Mouse (Mus musculus): ENCODE measurements around the gene Clcn6.

Clcn6 gene

DNA sequence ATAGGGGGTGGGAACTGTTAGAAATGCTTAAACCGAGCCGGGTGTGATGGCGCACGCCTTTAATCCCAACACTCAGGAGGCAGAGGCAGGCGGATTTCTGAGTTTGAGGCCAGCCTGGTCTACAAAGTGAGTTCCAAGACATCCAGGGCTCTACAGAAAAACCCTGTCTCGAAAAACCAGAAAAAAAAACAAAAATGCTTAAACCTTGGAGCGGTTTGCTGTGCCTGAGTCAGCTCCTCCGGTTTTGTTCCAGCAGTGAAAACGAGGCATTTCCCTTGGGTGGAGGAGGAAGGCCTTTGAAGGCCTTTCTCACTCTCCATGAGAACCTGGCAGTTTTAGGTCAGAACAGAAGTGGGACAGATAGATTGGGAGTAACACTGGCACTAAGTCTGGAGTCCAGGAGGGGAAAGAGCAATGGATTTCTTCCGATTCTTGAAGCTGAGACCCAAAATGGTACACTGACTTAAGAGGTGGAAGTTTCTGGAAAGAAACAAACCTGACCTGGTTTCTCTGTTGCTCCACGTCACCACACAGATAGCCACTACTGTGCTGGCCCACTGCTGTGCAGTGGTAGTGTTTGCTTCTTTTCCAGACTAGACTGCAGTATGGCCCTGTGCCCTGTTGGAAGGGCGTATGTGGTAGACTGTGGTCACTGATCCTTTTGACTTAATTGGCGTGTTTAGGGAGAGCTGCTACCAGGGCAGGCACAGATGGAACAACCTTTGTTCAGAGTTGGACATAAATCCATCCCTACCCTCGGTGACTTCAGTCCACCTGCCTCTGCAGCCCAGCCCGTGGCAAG is 1.6 kb upstream of the Clcn6 start:
- DNase-seq (ENCODE audit: low read depth, low spot score): no peak

DNA sequence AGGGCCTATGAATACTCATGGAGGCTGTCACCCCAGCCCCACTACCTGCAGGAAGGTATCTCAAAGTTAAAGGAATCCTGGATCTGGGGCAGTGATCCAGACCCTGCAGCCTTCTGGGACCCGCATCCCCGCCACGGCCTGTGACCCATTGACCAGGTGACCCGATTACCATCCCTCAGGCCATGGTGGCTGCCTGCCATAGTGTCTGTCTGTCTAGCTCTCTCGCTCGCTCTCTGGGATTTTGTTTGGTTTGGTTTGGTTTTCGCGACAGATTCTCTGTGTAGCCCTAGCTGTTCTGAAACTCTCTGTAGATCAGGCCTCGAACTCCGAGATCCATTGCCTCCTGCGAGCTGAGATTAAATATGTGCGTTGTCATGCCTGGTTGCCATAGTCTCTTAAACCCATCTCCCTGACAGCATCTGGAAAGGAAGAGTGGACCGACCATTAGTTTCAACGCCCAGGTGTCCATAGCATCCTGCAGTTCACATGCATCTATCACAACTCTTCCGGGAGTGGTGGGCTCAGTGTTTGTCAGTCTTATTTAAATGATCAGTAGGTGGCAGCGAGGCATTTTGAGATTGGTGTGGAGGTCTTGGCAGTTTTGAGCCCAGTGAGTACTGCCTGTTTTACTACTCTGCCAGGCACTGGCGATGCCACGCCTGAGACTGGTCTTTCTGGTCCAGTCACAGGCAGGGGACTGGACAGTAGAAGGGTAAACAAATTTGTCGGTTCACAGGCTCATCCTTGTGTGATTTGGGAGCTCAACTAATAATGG is 820 bp upstream of the Clcn6 start:
- no peak for DNase-seq (ENCODE audit: low read depth, low spot score)

DNA sequence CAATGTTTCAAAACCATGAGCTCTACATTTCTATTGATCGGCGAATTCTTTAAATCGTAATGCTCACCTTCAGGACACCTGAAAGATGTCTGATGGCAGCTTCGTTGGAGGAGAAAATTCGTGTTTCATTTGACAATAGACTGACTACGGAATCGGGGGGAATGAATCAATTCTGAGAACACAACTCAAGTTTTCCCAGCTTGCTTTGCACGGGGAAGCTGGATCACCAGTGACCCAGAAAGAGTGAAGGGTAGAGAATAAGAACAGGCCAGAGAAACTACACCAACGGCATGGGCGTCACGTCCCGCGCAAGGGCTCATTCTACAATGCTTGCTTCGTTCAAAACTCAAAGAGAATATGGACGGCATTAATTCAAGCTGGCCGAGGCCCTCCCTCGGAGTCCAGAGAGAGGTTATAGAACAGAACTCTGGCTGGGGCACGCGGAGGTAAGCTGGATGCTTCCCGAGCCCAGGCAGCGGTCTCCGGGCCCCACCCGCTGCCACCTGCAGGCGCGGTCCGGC is 482 bp downstream of the Clcn6 start:
- no peak for DNase-seq (ENCODE audit: low read depth, low spot score)

DNA sequence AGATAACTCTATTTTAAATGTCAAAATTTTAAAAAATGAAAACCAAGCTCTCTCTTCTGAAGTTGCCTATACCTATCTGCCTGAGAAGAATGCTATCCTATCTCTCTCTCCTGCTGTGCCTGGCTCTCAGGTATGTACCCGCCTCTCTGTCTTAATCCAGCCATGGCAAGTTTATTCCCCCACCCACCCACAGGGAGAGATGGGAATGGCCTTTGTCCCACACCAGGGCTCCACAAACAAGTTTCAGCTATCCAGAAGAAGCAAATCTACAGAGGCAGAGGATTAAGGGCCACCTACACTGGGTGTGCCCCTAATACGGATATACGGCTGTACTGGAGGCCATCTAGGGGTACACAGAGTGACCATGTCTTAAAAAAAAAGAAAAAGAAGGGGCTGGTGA is 3.2 kb downstream of the Clcn6 start:
- DNase-seq (ENCODE audit: low read depth, low spot score): no peak

DNA sequence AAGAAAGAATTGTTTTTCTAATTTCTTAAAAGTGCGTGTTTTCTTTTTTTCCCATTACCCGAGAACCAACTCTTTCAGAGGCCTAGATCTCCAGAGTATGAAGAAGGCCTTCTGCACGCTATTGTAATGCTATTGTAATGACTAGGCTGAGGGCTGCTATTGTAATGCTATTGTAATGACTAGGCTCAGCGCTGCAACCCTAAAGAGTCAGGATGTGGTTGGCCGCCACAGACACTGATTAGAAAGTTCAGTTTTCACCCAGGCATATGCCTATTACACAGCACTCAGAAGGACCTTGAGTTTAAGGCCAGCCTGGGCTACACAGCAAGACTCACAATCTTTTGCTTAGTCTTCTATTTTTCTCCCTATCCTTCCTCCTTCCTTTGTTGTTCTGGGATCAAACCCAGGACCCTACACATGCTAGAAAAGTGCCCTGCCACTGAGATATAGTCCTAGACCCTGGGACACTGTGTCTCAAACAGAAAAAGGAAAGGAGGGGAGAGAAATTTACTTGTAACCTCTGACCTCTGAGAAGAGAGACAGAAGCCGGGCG is 4.7 kb downstream of the Clcn6 start:
- no peak for DNase-seq (ENCODE audit: low read depth, low spot score)

DNA sequence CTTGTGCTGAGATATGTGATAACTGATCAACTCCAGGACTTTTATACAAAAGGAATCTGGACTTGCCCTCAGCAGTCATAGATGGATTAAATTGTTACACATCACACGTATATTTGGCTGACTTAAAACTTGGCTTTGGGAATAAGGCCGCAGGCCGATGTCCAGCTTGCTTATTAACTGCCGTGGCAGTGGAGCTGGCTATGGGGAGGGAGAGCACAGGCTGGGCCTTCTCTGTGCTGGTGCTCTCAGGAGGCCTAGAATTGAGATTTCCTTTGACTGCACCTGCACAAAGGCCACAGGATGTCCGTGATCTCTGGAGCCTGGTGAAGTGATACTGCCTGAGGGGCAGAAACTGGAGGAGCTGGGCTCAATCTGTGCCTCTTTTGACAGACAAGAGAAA is 8.1 kb downstream of the Clcn6 start:
- no peak for DNase-seq (ENCODE audit: low read depth, low spot score)

DNA sequence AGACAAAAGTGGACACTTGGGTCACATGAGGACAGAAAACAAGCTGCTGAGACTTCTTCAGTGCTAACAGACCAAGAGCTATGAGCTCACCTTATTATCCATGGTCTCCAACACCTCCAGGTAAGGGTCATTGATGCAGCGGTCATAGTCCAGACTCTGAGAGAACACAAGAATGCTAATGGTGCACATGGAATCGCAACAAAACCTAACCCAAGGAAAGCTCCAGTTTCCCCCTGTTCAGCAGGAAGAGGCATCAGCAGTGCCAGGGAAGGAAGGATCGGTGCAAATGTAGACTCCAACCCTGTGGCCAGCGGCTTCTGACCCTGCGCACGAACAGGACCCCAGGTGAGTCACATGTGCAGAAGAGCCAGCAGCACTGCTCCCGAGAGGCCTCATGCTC is 9.3 kb downstream of the Clcn6 start:
- no peak for DNase-seq (ENCODE audit: low read depth, low spot score)

DNA sequence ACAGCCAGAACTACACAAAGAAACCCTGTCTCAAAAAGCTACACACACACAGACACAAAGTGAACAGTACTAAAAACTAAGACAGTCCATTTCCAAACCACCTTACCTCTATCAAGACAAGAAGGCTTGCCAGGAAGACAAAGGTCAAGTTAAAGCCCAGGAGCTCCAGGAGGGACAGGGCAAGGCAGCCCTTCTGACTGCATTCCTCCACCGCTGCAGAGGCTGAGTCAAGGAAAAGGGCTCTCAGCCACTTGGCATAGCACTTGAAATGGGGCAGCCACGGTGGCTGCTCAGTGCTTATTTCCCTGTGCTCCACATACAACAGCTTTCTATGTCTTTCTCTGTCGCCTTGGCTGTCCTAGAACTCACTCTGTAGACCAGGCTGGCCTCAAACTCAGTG is 14.6 kb downstream of the Clcn6 start:
- no peak for DNase-seq (ENCODE audit: low read depth, low spot score)

DNA sequence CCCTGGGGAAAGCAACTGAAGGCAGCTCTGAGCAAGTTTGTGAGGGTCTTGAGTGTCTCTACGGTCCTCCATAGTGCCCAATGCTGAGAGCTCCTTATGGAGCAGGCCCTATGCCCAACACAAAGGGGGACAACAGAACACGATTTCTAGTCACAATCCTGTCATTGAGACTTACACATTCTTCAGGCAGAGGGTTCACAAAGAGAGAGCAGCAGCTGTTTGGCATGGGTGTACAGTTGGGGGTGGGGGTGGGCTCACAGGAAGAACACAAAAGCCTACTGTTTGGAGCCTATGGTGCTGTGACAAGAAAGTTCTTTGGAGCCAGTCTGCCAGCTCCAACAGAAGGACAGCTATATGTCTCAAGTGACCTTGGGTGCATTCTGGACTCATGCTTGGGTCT is 20.2 kb downstream of the Clcn6 start:
- no peak for DNase-seq (ENCODE audit: low read depth, low spot score)

DNA sequence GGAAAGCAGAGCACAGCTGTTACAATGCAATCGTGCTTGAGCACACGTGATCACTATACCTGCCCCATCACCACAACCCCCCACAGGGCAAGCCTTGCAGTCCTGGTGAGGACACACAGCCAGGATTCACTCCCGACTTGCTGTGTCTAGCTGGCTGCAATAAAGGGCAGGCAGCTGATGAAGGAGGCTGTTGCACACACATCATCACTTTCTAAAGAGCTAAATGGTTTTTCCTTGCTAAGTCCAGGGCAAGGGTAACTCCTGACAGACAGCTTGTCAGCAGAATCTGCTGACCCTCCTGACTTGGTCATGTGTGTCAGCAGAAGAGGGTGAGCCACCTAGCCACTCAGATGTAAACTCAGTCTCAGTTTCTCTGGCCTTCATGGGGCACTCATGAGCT is 21.6 kb downstream of the Clcn6 start:
- no peak for DNase-seq (ENCODE audit: low read depth, low spot score)

DNA sequence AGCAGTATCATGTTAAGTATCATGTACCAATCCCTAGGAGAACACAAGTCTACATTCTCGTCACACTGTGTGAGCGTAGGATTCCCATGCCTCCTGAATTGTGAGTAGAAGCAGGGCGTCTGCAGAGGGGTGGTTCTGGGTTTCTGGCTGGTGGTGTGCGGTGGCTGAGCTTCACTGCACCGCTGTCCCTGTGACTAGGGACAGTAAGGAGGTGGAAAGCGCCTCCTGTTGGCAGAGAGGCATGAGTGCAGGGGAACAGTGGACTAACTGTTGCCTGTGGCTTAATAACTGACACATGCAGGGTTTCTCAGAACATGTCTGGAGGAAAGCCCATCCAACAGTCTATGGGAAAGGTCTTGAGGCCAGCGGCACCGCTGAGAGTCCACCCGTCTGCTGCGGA is 23.2 kb downstream of the Clcn6 start:
- no peak for DNase-seq (ENCODE audit: low read depth, low spot score)

DNA sequence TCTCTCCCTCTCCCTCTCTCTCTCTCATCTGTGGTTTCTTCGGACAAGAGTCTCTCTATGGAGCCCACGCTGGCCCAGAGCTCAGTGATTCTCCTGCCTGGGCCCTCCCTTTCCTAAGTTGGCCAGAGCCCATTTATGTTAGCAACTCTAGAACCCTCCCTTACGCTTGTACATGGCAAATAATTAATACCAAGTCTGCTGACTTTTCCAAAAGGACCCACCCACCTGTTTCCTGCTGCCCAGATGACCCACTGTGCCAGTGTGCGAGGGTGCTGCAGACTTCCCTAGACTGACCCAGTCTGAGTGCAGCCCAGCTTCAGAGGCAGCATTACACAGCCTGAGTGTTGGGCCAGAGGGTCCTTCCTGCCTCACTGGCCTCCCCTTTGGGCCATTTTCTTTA is 26.4 kb downstream of the Clcn6 start:
- DNase-seq (ENCODE audit: low read depth, low spot score): no peak

DNA sequence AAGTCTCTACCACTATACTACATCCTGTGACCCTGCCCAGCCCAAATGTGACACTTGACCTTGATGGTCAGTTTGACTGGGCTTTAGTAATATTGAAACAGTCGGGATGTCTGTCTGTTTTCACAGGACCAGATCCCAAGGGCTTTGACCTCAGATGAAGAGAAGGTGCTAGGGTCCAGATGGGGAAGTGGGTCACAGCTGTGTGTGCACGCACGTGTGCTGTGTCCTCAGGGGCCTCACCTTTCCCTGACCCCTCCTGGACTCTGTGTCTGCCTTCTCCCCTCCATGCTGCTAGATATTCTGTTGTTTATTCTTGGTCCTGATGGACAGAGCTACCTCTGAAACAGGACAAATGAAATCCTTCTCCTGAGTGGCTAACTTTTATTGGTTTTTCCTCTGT is 27.3 kb downstream of the Clcn6 start:
- DNase-seq (ENCODE audit: low read depth, low spot score): no peak

DNA sequence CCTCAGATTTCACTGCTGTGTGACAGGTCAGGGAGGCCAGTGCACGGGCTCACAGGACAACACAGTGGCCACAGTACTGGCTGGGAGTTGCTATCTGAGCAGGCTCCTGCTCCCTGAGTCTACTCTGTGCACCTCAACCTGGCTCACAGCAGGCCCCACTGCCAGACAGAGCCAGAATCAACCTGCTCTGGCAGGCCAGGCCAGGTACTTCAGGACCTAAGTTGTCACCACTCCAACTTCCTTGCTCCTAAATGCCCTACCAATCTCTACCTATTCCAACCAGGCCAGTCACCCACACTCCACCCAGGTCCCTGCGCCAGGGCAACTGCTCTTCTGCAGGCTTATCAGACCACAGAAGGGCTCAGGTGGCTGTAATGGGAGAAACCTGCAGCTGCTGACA is 29.0 kb downstream of the Clcn6 start:
- no peak for DNase-seq (ENCODE audit: low read depth, low spot score)

DNA sequence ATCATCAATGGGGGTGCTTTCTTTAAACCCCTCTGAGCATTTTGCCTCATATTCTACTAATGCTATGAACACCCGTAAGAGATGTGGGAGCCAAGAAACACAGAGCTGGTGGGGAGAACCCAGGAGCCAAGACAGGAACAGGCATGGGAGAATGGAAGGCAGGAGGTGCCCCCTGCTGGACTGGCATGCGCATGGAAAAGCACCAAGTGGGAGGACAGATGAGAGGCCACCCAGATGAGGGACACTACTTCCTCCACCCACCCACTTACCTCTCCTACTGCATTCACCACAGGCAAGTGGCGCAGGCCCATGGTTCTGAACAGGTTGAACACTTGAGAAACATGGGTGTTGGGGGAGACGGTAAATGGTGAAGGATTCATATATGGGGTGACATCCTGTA is 30.2 kb downstream of the Clcn6 start:
- DNase-seq (ENCODE audit: low read depth, low spot score): peak; percentile 7

DNA sequence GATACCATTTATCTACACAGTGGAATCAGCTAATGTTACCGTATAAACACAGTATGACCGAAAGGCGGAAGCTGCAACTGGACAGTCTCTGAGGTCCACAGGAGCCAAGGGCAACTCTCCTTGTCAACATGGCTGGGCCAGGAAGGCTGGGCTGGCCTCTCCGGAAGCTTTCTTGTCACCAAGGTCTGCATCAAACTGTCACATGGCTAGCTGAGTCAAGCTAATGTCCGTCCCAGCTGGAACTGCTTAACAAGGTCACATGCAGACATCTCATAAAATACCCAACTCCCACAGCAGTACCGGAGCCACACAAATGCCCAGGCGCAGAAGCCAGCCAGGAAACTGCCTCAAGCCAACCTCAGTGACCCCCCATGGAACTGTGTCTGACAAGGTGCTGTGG is 34.3 kb downstream of the Clcn6 start:
- DNase-seq (ENCODE audit: low read depth, low spot score): no peak

DNA sequence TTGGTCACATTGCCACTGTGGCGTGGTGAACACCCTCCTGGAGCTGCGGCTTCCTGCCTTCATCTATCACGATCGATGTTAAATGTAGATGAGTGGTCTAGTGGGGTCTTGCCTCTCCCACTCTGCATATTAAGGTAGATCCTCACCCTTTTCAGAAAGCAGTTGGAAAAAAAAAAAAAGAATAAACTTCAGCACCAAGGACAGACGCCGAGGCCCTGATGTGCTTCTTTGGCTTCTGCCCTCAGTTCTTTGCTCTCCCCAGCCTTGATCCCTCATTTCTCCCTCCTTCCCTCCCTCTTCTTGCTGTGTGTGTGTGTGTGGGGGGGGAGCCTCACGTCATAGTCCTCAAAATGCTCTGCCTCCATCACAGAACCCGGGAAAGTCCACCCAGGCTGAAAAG is 36.8 kb downstream of the Clcn6 start:
- DNase-seq (ENCODE audit: low read depth, low spot score): no peak

DNA sequence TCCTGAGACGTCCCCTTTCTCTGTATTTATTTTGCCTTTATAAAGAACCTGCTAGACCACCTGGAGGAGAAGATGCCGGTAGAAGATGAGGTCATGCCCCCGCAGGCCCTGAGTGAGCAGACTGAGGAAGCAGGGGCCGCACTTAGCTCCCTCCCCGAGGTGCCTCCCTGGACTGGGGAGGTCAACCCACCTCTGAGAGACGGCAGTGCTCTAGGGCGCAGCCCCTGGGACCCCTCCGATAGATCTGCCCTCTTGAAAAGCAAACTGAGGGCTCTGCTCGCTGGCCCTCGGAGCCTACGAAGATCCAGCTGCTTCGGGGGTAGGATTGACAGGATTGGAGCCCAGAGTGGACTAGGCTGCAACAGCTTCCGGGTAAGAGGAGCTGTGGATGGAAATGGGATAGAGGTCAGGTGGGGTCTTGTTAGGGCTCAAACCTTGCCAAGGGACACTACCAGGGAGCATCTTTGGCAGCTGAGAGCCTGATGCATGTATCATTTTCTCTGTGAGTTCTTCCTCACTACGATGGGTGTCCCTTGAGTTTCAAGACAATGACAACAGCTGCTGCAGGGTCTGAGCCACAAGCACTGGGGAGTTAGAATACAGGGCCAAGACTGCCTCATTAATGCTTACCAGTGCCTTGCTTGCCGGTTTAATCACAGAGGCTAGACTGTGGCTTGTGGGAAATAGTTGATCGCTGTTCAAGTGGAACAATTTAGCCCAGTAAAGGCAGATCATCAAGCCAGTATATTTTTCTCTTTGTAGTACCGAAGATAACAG is 37.4 kb downstream of the Clcn6 start:
- DNase-seq (ENCODE audit: low read depth, low spot score): no peak

DNA sequence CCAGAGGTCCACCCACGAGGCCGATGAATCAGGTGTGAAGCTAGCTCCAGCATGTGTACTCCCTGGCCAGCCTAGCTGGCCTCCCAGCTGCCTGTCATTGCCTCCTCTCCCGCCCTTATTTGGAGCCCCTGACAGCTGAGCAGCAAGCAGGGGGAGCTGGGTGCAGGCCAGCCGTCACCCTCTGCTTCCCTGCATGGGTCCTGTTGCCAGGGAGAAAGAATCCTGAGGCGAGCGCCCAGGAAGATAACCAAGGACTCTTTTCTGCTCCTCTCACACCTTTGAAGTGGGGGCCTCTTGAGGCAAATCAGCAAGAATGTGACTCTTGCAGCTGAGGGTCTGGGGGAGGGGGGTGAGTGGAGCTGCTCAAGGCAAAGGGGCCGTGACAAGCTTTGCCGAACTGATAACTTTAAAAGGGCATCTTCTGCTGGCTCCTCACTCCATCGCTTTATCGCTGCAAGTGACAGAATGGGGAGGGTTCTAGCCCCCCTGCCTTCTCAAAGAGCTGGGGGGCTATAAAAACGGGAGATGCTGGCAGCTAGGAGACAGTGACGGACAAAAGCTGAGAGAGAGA is 38.3 kb downstream of the Clcn6 start, which contains the start of gene Nppa:
Gene Nppa, plus strand, starts transcription at position 521 of the 571 bp plus-strand sequence.
- DNase-seq (ENCODE audit: low read depth, low spot score): no peak

DNA sequence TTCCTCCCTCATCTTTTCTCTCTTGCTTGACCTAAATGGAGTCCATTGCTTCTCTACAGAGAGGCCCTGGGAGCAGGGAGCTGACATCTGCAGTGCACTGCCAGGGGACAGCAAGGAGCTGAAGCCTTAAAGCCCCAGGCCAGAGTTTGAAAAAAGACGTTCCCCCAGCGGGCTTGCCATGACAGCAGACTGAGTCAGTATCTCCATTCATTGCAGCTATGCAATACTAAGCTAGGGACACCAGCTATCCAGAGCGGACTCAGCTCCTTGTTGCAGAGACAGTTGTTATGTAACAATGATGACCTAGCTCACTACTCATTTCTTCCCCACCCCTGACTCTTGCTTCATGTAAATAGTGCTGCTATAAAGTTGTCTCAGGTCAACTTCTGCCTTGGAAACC is 43.3 kb downstream of the Clcn6 start:
- DNase-seq (ENCODE audit: low read depth, low spot score): no peak

DNA sequence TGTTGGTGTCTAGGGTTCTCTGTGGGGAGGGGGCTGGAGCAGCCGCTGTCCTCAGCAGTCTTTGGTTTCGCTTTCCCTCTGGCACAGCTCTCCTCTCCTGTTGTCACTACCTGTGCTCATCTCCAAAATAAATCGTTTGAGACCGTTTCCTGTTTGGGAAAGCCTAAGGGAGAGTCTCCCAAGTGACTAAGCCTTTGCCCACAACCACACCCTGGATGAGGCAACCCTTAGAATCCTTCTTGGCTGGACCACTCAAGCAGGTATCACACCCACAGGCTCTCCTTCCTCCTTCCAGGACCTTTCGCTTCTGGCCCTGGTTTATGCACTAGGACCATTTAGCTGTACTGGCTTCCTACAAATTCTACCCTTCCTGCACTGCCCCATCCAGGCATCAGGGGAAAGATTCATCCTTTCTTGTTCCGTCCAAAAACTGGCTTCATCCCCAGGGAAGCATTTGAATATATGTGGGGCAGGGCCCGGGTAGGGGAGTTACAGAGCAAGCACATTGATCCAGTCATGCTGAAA is 45.0 kb downstream of the Clcn6 start:
- no peak for DNase-seq (ENCODE audit: low read depth, low spot score)
